7 mouse cellular contexts compared by ENCODE assay signal in the genomic region with DNA sequence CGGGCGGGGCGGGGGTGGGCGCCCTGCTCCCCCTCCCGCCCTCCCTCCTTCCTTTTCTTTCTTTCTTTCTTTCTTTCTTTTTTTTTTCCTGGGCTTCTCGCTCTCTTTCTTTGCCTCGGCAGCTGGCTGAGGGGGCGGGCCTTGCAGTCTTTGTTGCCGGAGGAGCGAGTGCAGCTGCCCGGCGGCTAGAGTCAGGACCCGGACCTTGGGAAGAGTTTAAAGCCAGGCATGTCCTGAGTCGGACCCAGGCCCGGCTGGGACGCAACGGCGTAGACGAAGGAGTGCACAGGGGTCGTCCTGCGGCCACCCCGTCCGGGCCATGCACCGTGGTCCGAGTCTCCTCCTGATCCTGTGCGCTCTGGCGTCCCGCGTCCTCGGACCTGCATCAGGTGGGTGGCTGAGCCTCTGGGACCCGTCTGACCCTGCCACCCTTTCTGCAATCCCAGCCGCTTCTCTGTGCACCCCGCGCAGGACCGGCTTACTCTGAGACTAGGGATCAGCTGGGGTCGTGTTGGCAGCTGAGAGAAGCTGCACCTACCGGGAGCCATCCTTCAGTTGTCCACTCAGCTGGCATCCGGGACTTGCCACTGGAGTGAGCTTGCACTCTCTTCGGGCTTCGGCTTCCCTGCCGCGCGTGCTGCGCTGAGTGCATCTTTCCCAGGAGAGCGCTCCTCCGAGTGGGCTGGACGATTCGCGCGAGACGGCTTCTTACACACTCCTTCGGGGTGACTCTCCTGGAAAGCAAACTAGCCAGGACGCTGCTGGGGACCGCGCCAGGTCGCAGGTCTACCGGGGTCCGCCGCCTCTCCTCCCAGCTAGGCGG. TPM values are rescaled to one million over a fixed set of nuclear protein-coding genes. Genes with fewer than 3 reads are reported as not detected.
A peak's percentile ranks its signal among the peaks of the same experiment; 100 is the strongest.
DNase-seq lines count a peak whose midpoint lies in the region; TF ChIP-seq lines count a peak whose summit lies in the region.

A gene (plus strand): TSS at position 144 of the 823 bp plus-strand sequence.

- H3K4me1 ChIP-seq in ES-Bruce4 (ENCODE audit: control insufficient read depth, insufficient read depth, low read length): no peaks in the 10 kb centered on the region
- peaks cover 7% of the 10 kb centered on the region for H3K4me1 ChIP-seq in erythroblast, embryonic 14.5 days (ENCODE audit: control insufficient read depth)

- peak; percentile 37 for DNase-seq in adrenal gland, adult 8-10 months
- DNase-seq in heart, postnatal 4 days: peak; percentile 61
- DNase-seq in left cerebral cortex, postnatal 10 days (ENCODE audit: extremely low spot score in 1 of 2, low spot score in 2 of 2): peak; percentile 20 to 76
- peak; percentile 56 to 62 for DNase-seq in right cerebral cortex, postnatal 10 days (ENCODE audit: low spot score in 2 of 2)

- H3K4me3 ChIP-seq in ES-Bruce4 (ENCODE audit: low read depth, low read length) (peak within 1 kb of the TSS; percentile 68), macrophage (ENCODE audit: inconsistent target) (peak within 1 kb of the TSS; percentile 12; the same call in 1 of the 2 replicates)
- H3K4me3 ChIP-seq in erythroblast, embryonic 14.5 days (replicated peaks): peak within 1 kb of the TSS; percentile 55

- H3K36me3 ChIP-seq in ES-Bruce4 (ENCODE audit: control insufficient read depth, insufficient read depth, low read length, poor library complexity, severe bottlenecking): no peaks in the 10 kb centered on the region
- no peaks in the 10 kb centered on the region for H3K36me3 ChIP-seq in erythroblast, embryonic 14.5 days (ENCODE audit: control insufficient read depth)
- H3K36me3 ChIP-seq in macrophage (ENCODE audit: inconsistent target): no peaks in the 10 kb centered on the region

- no peak for TF ChIP-seq POLR2A in ES-Bruce4 (IDR thresholded peaks at IDR 0.05; ENCODE audit: insufficient read depth, low read length)

- no peak for TF ChIP-seq CTCF in ES-Bruce4 (IDR thresholded peaks at IDR 0.05; ENCODE audit: low read depth, low read length)

- intact Hi-C loops in left cerebral cortex, postnatal 10 days (cut with DNase I): no loop called here

- H3K79me2 ChIP-seq in macrophage (ENCODE audit: inconsistent target): no peaks in the 10 kb centered on the region

- H3K27ac ChIP-seq in ES-Bruce4 (ENCODE audit: insufficient read depth, low read length) (no peak within 1 kb of the TSS), macrophage (no peak within 1 kb of the TSS)

- H3K9ac ChIP-seq in ES-Bruce4 (ENCODE audit: low read depth, poor library complexity, severe bottlenecking): peak within 1 kb of the TSS; percentile 28

- 2% methylated on average over 55 of the region's 60 CpGs for WGBS in macrophage (ENCODE audit: missing documents)

- H3K27me3 ChIP-seq in ES-Bruce4 (ENCODE audit: control insufficient read depth, insufficient read depth, low read length, poor library complexity, severe bottlenecking): no peaks in the 10 kb centered on the region
- H3K27me3 ChIP-seq in erythroblast, embryonic 14.5 days (ENCODE audit: control insufficient read depth): peaks cover 45% of the 10 kb centered on the region

- TF ChIP-seq EP300 in ES-Bruce4 (IDR thresholded peaks at IDR 0.05; ENCODE audit: insufficient read depth, low read depth, low read length): no peak

- H3K9me3 ChIP-seq in ES-Bruce4 (replicated peaks; ENCODE audit: control insufficient read depth, insufficient read depth, low read length, poor library complexity, severe bottlenecking): no peaks in the 10 kb centered on the region
- H3K9me3 ChIP-seq in erythroblast, embryonic 14.5 days (ENCODE audit: control insufficient read depth, low read length): no peaks in the 10 kb centered on the region

RNA-seq across cellular contexts. Expression of the gene that starts here (rescaled TPM):
- 4.2 and 4.7 TPM in 2 replicates for polyA plus RNA-seq in ES-Bruce4 (2011; ENCODE audit: insufficient read depth, insufficient read length, low read depth, missing spikeins)
- 1 to 10 TPM; 4.9 to 6.2 (median 5.7) TPM for total RNA-seq in adrenal gland, adult 8-10 months (2022)
- polyA plus RNA-seq in erythroblast, embryonic 14.5 days (2012): 0.01 TPM in 1 of 2 replicates, not detected in the other
- 10 to 100 TPM; 17.5 to 17.6 TPM for total RNA-seq in heart, postnatal 4 days (2021)
- 1 to 10 TPM in 1 of 2 experiments, under 1 TPM in 1; 0.94 to 1.1 TPM for total RNA-seq in left cerebral cortex, postnatal 10 days (2021)
- 1 to 10 TPM in 1 of 26 experiments, under 1 TPM in 9, not detected in 16; 0.12 to 1.4 (median 0.35) TPM for total RNA-seq in macrophage (2018; cell fraction: chromatin; rRNA removed)
- total RNA-seq in macrophage (2018; cell fraction: cytosol; rRNA removed): under 1 TPM in 7 of 26 experiments, not detected in 19; 0.03 to 0.10 (median 0.09) TPM
- total RNA-seq in macrophage (2018; cell fraction: nucleus; rRNA removed): under 1 TPM in 3 of 26 experiments, not detected in 23; 0.12 to 0.55 (median 0.23) TPM
- not detected in 3 replicates for polyA plus RNA-seq in macrophage (2018)

Comparison
In these comparisons a context has a peak if more than half of its experiments do, and no peak if none do; other contexts are left out.
1. H3K4me3 ChIP-seq: peak in every context shown above with its lines; median percentile 68 in ES-Bruce4; 55 in erythroblast, embryonic 14.5 days; 12 in macrophage.